Mouse (Mus musculus): ENCODE measurements around the gene Ano6.

Gene Ano6

DNA sequence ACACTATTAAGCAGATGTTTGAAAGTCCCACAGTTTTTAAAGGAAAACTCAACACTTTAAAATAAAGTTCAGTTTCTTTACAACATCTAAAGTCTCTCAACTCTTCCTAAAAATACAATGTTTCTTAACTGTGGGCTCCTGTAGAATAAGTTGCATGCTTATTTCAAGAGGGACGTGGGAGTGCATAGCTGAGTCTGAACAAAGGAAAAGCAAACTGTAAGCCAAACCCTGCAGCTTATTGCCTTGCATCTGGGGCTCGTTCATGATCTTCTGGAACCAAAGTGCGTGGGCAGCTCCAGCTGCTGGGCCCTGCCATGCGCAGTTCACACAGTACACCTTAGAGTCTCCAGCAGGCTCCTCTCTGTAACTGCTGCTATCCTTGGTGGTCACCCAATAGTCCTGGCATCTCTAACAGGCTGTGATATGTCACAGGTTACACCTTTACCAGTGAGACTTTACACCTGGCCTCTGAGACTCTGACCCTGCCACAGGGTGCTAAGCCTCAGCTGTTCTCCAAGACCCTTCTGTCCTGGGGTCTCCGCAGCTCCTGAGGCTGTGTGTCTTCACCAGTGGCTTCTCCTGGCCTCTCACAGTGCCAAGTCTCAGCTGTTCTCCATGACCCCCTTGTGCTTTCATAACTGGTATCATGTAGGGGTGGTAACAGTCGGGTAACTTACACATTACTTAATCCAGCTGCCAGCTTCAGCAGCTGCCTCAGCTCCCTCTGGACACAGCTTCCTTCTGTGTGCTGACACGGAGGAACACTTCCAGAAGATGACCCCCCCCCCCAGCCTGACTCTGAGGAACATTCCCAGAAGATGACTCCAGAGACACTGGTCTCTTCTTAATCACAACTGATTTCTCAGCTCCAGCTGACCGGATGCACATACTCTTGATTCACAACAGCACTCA lies 66.3 kb downstream of the Ano6 start:
- DNase-seq (ENCODE audit: low spot score in 2 of 2): no peak

DNA sequence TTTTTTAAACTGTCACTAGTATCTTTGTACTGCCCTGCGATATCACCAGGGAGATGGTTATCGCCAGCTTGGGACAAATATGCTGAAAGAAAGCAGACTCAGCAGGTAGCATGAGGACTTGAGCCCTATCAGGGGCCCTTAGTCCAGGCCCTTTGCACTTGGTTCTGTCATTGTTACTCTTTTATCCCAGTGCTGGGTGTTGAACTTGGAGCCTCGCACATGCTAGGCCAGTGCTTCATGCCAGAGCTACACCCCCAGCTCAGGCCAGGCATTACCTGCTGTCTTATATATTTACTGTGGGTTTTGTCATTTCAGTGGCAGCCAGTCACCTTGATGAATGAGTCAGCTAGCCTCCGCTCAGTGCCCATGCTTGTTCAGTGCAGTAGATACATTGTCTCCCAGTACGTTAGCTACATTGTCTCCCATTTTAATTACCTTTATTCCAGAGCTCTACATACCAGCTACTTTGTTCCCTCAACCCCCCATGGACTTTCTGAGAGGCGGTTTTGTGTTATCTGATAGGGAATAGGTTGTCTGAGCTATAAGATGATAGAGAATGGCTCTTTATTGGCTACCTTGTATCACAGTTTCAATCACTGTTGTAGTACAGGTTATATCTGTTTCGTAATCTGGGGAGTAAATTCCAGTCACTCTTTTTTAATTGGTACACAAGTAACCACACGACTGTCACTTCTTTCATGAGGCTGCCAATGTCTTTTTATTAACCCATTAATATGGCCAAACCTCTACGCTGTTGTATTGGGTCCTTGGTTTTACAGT lies 68.4 kb downstream of the Ano6 start:
- DNase-seq (ENCODE audit: low spot score in 2 of 2): no peak

DNA sequence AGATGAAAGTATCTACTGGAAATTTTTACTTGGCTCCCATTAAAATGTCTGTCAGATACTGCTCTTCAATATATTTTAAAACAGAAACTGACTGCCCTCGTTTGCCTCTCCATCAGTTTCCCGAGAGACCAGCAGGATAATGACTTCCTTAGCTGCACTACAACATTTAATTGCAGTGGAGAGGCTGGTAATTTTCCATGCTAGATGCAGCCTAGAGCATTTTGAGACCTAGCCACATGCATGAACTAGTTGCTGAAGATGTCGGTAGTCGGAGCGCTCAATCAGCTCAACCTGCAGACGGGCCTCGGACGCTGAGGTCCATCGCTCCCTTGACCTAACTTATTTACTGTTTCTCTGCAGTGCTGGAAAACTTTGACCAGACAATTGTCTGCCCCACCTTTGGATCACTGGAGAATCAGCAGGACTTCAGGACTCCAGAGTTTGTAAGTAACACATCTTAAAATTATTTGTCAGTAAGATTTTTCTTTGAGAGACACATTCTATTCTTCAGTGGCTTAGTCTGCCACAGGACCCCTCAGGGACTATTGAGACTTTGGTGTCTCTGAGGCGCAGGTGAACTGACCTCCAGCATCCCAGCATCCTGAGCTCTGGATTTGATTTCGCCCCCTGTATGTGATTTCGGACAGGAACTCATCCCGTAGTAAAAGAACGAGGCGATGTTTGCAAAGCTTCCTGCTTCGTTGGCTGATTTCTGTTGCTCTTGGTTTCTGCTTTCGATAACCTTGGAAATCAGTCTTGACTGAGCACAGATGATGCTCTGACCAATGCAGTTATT lies 73.4 kb downstream of the Ano6 start:
- no peak for DNase-seq (ENCODE audit: low spot score in 2 of 2)

DNA sequence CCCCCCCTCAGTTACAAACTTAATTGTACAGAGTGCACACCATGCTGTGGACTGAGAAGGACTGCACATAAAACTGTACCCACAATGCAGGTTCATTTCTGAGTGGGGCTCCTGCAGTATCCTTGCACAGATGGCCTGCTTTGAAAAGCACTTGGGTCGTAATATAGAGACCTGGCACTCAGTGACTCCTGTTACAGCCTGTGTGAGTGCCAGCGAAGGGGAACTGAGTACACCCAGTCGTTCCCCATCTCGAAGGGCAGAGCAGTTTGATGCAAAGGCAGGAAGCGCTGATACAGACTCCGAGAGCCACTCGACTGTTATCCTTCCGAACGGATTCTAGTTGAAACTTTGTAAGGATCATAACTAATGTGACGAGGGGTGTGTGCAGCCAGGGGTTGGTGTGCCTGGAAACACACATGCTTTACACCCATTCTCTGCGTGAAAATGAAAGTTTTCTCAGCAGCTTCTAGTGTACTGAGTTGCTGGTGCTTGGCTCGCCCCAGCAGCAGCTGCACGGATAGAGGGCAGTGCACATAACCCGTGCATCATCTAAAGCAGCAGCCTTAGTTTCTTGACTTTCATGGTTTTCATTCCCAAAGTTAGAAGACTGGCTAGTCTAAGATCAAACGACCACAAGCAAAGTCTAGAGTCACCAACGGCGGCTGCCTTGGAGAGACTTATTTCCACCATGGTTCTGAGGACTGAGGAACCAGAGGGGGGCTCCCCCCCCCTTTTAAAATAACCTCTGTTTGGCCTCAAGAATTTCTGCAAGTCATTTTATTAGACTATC lies 74.9 kb downstream of the Ano6 start:
- no peak for DNase-seq (ENCODE audit: low spot score in 2 of 2)

DNA sequence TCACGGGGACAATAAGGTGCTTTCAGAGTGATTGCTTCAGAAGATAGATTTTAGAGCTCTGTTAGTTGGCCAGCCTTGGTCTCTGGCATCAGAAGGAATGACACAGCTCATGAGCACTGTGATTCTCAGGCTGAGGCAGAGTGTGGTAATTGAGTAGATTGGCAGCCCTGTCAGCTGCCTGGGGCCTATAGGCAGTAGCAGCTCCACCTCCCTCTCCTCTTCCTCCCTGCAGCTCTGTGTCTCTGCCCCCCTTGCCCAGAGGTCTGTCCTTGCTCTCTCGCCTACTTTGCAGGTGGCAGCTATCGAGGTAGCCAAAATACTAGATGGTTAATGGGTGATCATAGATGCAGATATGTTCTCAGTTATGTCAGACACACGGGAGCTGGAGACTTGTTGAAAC lies 77.5 kb downstream of the Ano6 start:
- DNase-seq (ENCODE audit: low spot score in 2 of 2): no peak

DNA sequence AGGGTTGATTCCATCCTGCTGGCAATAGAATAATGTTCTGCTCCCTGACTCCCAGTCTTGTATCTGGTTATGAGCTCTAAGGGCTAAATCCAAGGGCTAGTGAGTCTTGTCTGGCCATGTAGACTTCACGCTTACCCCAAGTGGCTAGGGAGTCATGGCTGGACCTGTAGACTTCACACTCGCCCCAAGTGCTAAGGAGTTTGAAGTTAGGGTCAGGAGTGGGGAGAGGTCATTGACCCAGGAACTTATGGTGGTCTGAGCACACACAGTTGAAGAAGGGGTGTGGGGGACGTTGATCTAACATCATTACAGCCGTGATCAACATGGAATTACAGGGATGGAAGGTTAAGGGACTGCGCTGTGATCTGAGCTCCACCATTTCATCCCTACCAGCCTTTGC lies 79.0 kb downstream of the Ano6 start:
- no peak for DNase-seq (ENCODE audit: low spot score in 2 of 2)

DNA sequence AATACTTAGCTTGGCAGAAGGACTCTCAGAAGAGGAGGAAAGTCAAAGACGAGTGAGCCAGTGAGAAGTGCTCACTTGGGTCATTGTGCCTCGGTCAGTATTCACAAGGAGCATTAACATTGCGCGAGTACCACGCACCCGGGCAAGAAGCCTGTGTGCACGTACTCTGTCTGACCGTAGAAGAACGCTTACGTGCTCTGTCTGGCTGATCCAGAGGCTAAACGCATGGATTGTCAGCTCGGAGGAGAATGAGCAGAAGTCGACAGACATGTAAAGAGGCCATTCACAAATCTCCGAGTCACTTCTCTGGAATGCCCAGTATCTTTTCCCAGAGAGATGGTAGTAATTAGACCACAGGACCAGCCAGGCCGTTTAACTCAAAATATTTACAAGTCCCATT lies 81.0 kb downstream of the Ano6 start:
- no peak for DNase-seq (ENCODE audit: low spot score in 2 of 2)

DNA sequence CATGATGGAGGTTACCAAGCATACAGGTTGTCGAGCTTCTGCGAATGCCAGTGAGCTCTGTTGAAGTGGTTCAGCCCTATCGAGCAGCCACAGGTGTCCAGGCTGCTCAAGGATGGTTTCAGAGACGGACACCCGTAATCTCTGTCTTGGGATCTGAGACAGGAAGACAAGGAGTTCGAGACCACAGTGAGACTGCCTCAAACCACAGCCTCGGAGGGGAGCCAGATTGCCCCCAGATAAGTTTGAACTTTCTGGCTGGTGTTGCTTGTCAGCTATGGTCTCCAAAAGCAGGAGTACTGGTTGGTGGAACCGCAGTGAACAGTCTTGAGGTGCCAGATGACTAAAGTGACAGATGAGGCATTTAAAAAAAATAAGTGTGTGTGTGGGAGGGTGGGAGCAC lies 81.8 kb downstream of the Ano6 start:
- DNase-seq (ENCODE audit: low spot score in 2 of 2): no peak

DNA sequence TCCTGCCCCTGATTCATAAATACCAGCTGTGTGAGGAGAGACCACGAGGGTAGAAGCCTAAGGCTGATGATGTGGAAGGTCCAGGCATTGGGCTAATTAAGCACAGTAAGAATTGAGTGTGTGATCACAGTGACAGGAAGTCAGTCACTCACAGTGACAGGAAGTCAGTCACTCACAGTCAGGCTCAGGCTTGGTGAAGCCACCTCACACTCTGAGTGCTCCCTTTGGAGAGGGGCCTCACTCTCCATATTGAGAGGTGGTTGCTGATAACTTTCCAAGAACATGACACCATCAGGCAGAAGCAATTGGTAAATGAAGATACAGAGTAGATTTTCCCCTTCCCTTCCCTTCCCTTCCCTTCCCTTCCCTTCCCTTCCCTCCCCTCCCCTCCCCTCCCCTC lies 82.6 kb downstream of the Ano6 start:
- DNase-seq (ENCODE audit: low spot score in 2 of 2): no peak

DNA sequence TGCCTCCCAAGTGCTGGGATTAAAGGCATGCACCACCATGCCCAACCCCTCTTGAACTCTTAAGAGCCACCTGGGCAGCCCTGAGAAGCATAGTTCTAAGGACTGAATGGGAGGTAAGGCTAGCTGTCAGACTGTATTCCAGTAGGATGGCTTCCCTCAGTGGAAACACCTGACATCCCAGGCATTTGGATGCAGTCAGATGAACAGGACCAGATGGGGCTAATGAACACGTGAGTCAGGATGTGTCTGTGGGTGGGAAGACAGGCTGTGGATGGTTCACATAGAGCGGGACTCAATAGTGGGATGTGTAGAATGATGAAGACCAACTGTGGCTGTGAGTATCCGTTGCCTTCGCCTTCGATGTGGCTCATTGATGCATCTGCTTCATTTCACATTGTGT lies 83.6 kb downstream of the Ano6 start:
- DNase-seq (ENCODE audit: low spot score in 2 of 2): no peak

DNA sequence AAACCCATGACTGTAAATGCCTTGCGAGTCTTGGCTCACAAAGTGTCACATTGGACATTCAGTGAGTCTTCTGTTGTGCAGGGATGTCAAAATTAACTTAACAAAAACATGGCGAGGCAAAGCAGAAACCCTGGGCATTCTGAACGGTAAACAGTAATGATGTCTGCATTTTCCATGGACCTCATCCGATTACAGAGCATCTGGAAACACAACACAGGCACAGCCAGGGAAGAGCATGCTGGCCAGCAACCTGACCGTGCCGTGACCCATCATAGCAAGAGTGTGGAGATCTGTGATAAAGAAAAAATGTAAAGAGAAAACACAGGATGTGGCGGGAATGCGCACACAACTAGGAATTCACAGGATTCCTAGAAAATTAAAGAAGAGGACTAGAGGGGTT lies 84.1 kb downstream of the Ano6 start:
- DNase-seq (ENCODE audit: low spot score in 2 of 2): no peak

DNA sequence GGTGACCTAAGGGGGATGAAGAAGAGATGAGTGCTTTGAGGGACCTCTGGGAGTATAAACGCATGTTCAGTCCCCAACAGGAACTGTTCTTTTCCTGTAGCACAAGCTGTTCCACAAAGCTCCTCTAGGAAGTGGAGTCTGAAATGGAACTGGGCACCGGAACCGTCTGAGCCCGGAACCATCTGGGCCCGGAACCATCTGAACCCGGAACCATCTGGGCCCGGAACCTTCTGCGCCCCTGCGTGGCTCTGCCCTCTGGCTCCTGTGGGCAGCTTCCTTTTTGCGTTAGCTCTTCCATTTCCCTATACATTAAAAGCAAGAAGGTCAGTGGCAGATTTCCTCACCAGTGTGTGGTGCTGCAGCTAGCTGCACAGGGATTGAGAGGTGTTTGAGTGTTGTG lies 85.3 kb downstream of the Ano6 start:
- no peak for DNase-seq (ENCODE audit: low spot score in 2 of 2)

DNA sequence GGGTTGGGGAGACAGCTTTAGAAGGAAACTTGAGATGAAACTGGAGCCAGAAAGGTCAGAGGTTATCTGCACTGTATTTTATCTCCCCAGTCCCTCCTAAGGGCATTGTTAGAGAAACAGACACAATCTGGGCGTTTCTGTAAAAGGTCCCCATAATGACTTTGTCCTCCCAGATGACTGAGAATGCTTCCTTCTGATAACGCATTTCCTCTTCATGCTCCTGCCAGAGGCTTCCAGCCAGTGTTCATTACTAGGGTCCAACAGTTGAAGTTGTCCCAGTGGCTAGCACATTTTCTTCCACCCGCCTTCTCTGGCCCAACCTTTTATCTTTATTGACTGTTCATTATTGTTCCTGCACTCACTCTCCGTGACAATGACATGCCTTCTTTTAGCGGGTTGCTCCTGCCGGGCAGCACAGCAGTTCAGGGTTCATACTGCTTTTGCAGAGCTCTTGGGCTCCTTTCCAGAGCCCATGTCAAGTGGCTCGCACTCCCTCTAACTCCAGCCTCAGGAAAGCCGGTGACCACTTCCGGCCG lies 90.0 kb downstream of the Ano6 start:
- DNase-seq (ENCODE audit: low spot score in 2 of 2): no peak

DNA sequence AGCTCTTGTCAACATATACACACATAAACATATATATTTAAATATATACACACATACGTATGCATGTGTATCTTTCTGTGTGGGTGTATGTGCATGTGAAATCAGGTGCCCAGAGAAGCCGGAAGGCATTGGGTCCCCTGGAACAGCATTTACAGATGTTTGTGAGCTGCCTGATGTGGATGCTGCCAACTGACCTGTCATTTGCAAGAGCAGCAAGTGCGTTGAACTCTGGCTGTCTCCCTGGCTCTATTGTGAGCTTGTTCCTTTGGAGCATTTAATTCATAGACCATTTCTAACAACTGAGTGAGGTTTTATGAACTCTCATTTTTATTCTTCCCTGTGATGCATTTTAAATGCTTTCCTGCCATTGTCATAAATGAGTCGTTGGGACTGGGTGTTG lies 91.8 kb downstream of the Ano6 start:
- DNase-seq (ENCODE audit: low spot score in 2 of 2): no peak

DNA sequence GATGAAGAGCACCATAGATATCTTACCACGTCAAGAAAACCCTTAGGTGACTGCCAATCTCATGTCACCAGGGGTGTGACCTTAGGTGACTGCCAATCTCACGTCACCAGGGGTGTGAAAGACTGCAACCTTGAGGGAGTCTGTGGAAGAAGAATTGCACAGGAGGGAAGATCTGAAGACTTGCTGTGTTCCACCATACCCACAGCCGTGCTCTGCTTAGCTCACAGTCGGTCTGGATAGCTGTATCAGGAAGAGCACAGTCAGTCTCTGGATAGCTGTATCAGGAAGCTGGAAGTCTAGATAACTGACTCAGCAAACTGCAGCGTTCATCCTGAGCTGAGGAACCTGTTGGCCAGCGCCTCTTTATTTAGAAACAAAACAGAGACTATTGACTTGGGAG lies 92.9 kb downstream of the Ano6 start:
- DNase-seq (ENCODE audit: low spot score in 2 of 2): no peak

DNA sequence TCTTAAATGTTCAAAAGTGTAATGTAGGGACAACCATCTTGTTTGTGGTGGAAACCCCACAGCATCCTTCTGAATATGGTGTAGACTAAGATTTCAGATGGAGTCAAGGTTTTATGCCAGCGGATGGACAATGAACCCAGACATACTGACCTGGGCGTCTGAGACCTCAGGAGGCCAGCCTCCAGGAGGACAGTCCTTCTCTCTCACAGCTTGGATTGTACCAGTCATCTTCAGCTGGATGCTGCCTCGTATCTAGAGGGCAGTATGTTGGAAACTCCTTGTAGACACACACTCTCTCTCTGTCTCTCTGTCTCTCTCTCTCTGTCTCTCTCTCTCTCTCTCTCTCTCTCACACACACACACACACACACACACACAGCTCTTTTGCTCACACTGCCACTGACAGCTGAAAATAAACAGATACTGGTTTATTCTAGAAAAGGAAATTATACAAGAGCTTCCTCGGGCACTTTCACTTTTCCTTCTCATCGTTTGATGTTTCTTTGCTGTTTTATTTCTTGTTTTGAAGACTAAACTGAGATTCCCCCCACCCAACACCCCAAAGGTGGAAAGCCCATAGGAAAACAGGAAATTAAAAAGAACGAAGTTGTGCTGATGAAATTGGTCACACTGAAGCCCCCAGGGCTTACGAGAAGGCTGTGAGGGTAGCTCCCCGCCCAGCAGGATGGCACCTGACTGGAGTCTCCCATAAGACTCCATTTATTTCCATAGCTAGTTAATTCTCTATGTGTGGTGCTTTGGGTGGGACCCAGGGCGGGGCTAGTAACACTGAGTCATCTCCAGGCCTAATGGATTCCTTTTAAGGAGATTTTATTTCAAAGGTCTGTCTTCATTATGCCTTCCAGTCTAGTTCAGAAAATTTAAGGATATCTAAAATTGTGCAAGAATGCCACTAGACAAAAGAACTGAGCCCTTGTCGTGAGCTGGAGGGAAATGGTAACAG lies 94.3 kb downstream of the Ano6 start:
- DNase-seq (ENCODE audit: low spot score in 2 of 2): peak in 1 of 2 experiments; percentile 8

DNA sequence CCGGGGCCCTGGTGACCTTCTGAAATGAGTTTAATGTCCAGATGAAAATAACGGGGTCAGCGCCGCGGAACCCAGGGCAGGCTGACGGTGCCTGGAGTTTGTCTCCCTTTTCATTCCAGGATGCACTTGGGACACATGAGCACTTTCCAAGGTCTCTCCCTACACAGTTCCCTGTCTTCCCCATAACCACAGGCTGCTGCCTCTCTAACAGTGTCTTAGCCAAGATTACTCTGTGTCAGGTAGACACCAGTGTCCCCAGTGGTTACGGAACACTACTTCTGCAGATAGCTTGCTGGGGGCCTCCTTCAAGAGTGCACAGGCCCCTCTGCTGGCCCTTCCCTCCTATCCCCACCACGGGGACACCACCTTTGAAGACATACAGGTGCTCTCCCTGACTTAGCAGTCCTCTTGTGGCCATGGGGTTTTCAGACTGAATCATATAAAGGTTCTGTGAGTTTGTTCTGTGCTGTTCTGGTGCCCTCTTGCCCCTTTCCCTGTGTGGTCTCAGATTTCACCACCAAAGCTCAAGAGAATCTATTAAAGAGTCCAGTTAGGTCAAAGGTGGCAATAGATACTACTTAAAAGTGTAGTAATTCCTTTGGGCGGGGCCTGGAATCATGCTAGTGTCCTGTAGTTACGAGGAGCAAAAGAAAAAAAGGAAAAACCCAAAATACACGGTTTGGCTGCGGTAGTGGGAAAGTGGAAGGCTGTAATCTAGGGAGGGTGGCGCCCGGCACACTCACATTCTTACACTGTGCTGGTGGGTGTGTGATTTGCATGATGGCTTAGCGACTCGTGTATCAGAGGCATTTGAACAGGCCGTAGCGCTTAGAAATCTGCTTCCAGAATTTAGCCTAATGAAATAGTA lies 95.5 kb downstream of the Ano6 start:
- no peak for DNase-seq (ENCODE audit: low spot score in 2 of 2)

DNA sequence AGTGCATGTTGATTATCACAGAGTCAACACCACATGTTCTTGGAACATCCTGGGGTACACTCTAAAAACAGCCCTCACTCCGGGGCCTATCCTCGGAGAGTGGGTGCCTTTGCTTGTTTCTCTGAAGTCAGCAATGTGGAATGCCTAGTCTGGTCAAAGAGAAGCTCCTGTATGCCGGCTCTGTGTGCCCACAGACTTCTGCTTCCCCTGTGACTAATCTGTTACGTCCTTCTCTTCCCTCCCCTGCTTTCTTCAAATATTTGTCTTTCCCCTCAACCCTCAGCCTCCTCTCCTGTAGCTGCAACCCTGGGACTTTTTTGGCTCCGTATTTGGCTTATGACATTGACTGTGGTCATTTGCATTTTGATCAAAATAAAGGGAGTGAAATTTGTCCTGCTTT lies 96.7 kb downstream of the Ano6 start:
- DNase-seq (ENCODE audit: low spot score in 2 of 2): no peak

DNA sequence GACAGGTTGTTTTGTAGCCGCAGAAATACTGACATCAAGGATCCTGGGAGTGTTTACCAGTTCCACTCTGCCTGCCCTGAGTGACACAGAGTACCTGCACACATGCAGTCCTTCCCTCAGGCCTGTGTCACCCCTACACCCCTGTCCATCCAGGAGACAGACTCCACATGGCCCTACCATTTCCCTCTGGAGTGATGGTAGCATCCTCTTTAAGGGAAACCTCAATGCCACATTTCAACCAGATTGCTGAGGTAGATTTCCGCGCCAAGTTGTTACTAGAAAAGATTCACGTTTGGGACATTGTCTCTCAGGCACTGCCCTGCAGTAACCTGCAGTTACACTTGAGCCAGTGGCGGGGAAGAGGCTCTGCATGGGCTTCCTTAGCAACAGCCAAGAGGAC lies 97.9 kb downstream of the Ano6 start:
- DNase-seq (ENCODE audit: low spot score in 2 of 2): no peak

Measured in right cerebral cortex, postnatal 10 days (tissue).